Mouse (Mus musculus) lung, postnatal 0 days (tissue): Measurements from ENCODE around the gene Pip5kl1.

Experiments
- CTCF ChIP-seq: IDR thresholded peaks from 2 replicates; pipeline ENCODE4 v1.5.1; 2016; ENCODE audit warnings: antibody characterized with exemption, mild to moderate bottlenecking
- EP300 ChIP-seq: IDR thresholded peaks from 2 replicates; pipeline ENCODE4 v1.6.1; 2016; ENCODE audit warnings: antibody characterized with exemption, mild to moderate bottlenecking, control low read depth

DNA sequence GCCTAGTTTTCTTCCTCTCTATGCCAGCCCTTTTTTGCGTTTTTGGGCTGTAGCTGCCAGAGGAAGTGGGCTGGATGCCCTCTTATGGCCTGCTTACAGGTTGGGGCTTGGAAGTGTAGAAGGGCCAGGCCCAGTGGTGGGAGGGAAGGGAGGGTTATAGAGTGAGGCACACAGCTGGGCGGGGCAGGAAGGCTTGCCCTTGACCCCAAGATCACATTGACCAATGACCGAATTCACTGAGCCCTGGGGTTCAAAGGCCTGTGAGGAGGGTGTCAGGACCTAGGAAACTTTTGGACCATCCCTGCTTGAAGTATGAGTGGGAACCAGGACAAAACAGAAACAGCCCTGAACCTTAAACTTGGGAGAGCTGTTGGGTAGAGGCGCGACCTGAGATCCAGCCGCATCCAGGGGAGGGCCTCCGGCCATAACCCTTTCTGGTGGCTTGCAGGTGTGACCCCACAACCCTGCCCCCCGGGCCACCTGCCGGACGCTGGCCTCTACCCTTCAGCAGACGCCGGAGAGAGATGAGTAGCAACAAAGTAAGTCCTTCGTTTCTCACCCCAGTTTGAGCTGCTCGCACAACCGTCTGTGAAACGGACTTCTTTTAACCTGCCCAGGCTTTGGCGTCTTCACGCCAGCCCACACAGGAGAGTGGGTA lies 34.3 kb downstream of the Pip5kl1 start:
- TF ChIP-seq EP300 (no peak), CTCF (no peak)
